Mouse (Mus musculus) heart, adult 18-20 months (tissue): ENCODE results near the gene Tcte1. TPM values are rescaled to one million over a fixed set of nuclear protein-coding genes. Genes with fewer than 3 reads are reported as not detected.
A peak's percentile ranks its signal among the peaks of the same experiment; 100 is the strongest.

Experiments
- DNase-seq, 2 experiments: peaks; one replicate each; pipeline ENCODE4 v3.0.0; 2021 to 2022; ENCODE audit warnings: mixed read lengths in 1 of 2
- long read RNA-seq, 2 experiments: library from polyadenylated mRNA; stranded (forward); transcript quantifications; one replicate each; pipeline ENCODE4 v2.0.0; 2021
- total RNA-seq, 2 experiments: library from RNA; stranded (reverse); gene quantifications; 2 replicates each; pipeline ENCODE4 v1.2.3; 2021

Gene Tcte1
- not detected for total RNA-seq
- long read RNA-seq, experiment 1, result 0 reads
- long read RNA-seq, experiment 2, result 0 reads

GRCm38 (mm10) chr17:45523263-45523662 is at the start of gene Tcte1:
Gene Tcte1 (plus strand): TSS chr17:45523434.
- no peak for DNase-seq

- DNase-seq, result no peak
Observed at GRCm38 (mm10) chr17:45473667-45474066, 49.6 kb upstream of the Tcte1 start.

GRCm38 (mm10) chr17:45474146-45474545 is 49.1 kb upstream of the Tcte1 start:
- no peak for DNase-seq

GRCm38 (mm10) chr17:45474669-45475465 is 48.4 kb upstream of the Tcte1 start, which contains the start of gene Spats1:
Gene Spats1 (minus strand): TSS chr17:45475415.
- peak; percentile 43 to 45 for DNase-seq

GRCm38 (mm10) chr17:45478234-45478825 is 44.9 kb upstream of the Tcte1 start:
- peak; percentile 67 to 89 for DNase-seq

- no peak for DNase-seq
Observed at GRCm38 (mm10) chr17:45480429-45480828, 42.8 kb upstream of the Tcte1 start.

- no peak for DNase-seq
Observed at GRCm38 (mm10) chr17:45485581-45485980, 37.7 kb upstream of the Tcte1 start.

- DNase-seq, result no peak
Observed at GRCm38 (mm10) chr17:45487216-45487615, 36.0 kb upstream of the Tcte1 start.

- no peak for DNase-seq
Observed at GRCm38 (mm10) chr17:45488321-45489254, 34.6 kb upstream of the Tcte1 start.

- no peak for DNase-seq
Observed at GRCm38 (mm10) chr17:45489736-45490135, 33.5 kb upstream of the Tcte1 start.

- DNase-seq, result no peak
Observed at GRCm38 (mm10) chr17:45490532-45491154, 32.6 kb upstream of the Tcte1 start.

- DNase-seq, result no peak
Observed at GRCm38 (mm10) chr17:45495398-45495797, 27.8 kb upstream of the Tcte1 start.

- DNase-seq, result peak; percentile 34 to 59
Observed at GRCm38 (mm10) chr17:45498397-45498796, 24.8 kb upstream of the Tcte1 start.

- DNase-seq, result no peak
Observed at GRCm38 (mm10) chr17:45499516-45499915, 23.7 kb upstream of the Tcte1 start.

GRCm38 (mm10) chr17:45500981-45501380 is 22.3 kb upstream of the Tcte1 start:
- no peak for DNase-seq

- no peak for DNase-seq
Observed at GRCm38 (mm10) chr17:45502324-45502723, 20.9 kb upstream of the Tcte1 start.

GRCm38 (mm10) chr17:45503301-45503973 is 19.8 kb upstream of the Tcte1 start:
- DNase-seq, result peak in 1 of 2 experiments; percentile 23

- no peak for DNase-seq
Observed at GRCm38 (mm10) chr17:45505941-45506465, 17.2 kb upstream of the Tcte1 start.

- peak; percentile 94 to 98 for DNase-seq
Observed at GRCm38 (mm10) chr17:45506700-45507189, 16.5 kb upstream of the Tcte1 start, which contains the start of gene Aars2. Gene Aars2 (plus strand): TSS chr17:45506841.

GRCm38 (mm10) chr17:45510871-45511270 is 12.4 kb upstream of the Tcte1 start:
- DNase-seq, result no peak

- DNase-seq, result no peak
Observed at GRCm38 (mm10) chr17:45511757-45512156, 11.5 kb upstream of the Tcte1 start.
